Mouse (Mus musculus) C3H10T1/2 (cell line): Measurements from ENCODE around the gene Calcr. TPM values are rescaled to one million over a fixed set of nuclear protein-coding genes. Genes with fewer than 3 reads are reported as not detected.

Source experiments
- polyA plus RNA-seq, 2 experiments: library from polyadenylated mRNA; unstranded; fragments of >200 nt; fragmentation: generic; extraction: Trizol; gene quantifications; one replicate each; pipeline ENCODE4 v1.2.1; 2012; ENCODE audit warnings: missing spikeins in 2 of 2

Gene Calcr
- polyA plus RNA-seq, result not detected

DNA sequence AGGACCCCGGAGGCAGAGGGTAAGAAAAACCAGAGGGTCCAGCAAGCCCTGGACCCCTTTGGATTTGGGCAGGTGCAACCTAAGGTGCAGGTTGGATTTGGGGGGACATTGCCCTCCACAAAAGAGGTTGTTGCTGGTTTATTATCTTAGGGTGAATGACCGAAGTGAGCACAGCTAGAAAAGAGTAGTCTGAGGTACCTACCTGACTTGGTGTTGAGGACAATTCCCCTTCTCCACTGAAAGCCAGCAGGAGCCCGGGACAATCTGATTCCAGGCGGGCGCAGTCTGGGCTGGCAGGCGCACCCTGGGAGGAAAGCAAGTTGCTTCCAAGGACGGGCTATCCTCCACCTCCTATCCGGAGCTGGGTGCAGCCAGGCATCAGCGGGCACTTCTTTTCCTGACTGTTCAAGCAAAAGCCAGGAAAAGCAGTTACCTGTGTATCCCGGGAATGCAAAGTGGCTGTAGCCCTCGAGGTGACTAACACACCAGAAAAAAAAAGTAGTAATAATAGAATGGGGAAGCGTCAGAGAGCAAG, at the start of gene Calcr:
Gene Calcr, minus strand, starts transcription at position 485 of the 535 bp plus-strand sequence.

Other genes starting within 250 kb of the Calcr start
- not detected for gene Tfpi2, start 224.2 kb upstream of the Calcr start, polyA plus RNA-seq
- gene Gngt1, start 229.1 kb upstream of the Calcr start, polyA plus RNA-seq, result not detected
- gene Gng11, start 239.2 kb upstream of the Calcr start, polyA plus RNA-seq, result 1 to 10 TPM in 1 of 2 experiments, under 1 TPM in 1; 0.39 to 1.7 TPM